Mouse (Mus musculus): ENCODE measurements around the gene Aunip. TPM values are rescaled to one million over a fixed set of nuclear protein-coding genes. Genes with fewer than 3 reads are reported as not detected.

Aunip gene
- polyA plus RNA-seq, 1 experiment from 2014 or later, result 1.3 TPM

DNA sequence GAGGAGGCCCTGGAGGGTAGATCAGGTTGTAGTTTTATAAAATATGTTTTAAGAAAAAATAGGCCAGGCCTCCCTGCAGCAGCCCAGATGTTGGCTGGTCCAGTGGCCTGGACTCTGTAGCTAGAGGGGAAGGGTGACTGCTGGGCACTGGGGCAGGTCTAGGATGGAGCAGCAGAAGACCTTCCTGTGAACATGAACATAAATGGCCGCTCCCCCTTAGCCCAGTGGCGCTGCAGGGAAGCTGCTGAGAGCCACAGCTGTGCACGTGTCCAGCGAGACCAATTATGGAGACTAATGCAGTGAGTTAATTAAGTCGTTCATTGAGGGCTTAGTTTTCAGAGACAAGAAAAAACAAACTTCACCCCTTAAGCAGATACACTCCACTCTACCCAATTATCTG is 15.0 kb downstream of the Aunip start:
- peaks cover 35% of the 10 kb centered on the region for H3K36me3 ChIP-seq (replicated peaks)
- no peak overlapping the region for H3K9ac ChIP-seq
- H3K9me3 ChIP-seq, result no peaks in the 10 kb centered on the region
- 46% methylated on average over 5 of the region's 5 CpGs for WGBS
- no peaks in the 10 kb centered on the region for H3K4me1 ChIP-seq
- no peak overlapping the region for H3K4me2 ChIP-seq
- H3K4me3 ChIP-seq, result no peak overlapping the region
- no peaks in the 10 kb centered on the region for H3K27me3 ChIP-seq (replicated peaks)
- no peak overlapping the region for H3K27ac ChIP-seq
- no peak for ATAC-seq (replicated peaks)

DNA sequence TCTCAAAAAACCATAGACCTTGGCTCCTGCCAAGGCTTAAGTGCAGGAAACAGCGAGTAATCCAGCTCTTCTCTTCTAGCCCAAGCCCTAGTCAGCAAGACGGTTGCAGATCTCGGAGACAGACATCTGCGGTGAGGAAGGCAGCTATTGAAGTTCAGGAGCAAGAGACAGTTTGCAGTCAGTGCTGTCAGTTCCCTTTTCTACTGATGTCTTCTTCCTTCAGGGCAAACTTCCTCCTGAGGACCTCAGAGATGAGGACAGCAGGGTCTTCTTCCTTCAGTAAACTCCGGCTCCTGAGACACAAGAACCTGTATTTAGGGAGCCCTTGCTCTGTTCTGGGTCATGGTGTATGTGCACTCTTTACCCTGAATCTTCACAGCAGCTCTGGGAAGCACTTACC is 15.4 kb downstream of the Aunip start:
- Histone ChIP-seq H3K27me3 (replicated peaks) (no peaks in the 10 kb centered on the region), H3K4me2 (no peak overlapping the region), H3K9ac (no peak overlapping the region), H3K36me3 (replicated peaks) (peaks cover 39% of the 10 kb centered on the region), H3K27ac (no peak overlapping the region), H3K4me1 (no peaks in the 10 kb centered on the region), H3K4me3 (no peak overlapping the region), H3K9me3 (no peaks in the 10 kb centered on the region)
- WGBS, result 64% methylated on average over 5 of the region's 5 CpGs
- no peak for ATAC-seq (replicated peaks)

- H3K4me2 ChIP-seq, result no peak overlapping the region
- peaks cover 23% of the 10 kb centered on the region for H3K4me1 ChIP-seq
- no peaks in the 10 kb centered on the region for H3K27me3 ChIP-seq (replicated peaks)
- ATAC-seq (replicated peaks), result no peak
- no peak overlapping the region for H3K4me3 ChIP-seq
- H3K36me3 ChIP-seq (replicated peaks), result peaks cover 33% of the 10 kb centered on the region
- WGBS, result 86% methylated on average over 4 of the region's 4 CpGs
- H3K9me3 ChIP-seq, result no peaks in the 10 kb centered on the region
- H3K27ac ChIP-seq, result no peak overlapping the region
- no peak overlapping the region for H3K9ac ChIP-seq
These were observed 22.1 kb downstream of the Aunip start for GRCm38 (mm10) chr4:134532928-134533327.

- H3K4me3 ChIP-seq, result 0 out of 2 replicates have a peak overlapping the region, but pooled peaks have one; percentile 92
- H3K4me1 ChIP-seq, result peaks cover 23% of the 10 kb centered on the region
- H3K27ac ChIP-seq, result no peak overlapping the region
- 82% methylated on average over 4 of the region's 4 CpGs for WGBS
- peak overlapping the region; percentile 87 for H3K4me2 ChIP-seq
- H3K9ac ChIP-seq, result peak overlapping the region; percentile 78; the same call in 1 of the 2 replicates
- H3K36me3 ChIP-seq (replicated peaks), result peaks cover 29% of the 10 kb centered on the region
- ATAC-seq (replicated peaks), result no peak
- no peaks in the 10 kb centered on the region for H3K27me3 ChIP-seq (replicated peaks)
- H3K9me3 ChIP-seq, result no peaks in the 10 kb centered on the region
These were observed 22.6 kb downstream of the Aunip start for GRCm38 (mm10) chr4:134533421-134533820.

GRCm38 (mm10) chr4:134534124-134534886 is 23.5 kb downstream of the Aunip start:
- no peaks in the 10 kb centered on the region for H3K9me3 ChIP-seq
- peaks cover 21% of the 10 kb centered on the region for H3K36me3 ChIP-seq (replicated peaks)
- H3K4me1 ChIP-seq, result peaks cover 23% of the 10 kb centered on the region
- WGBS, result under 1% methylated on average over 56 of the region's 57 CpGs
- H3K27me3 ChIP-seq (replicated peaks), result no peaks in the 10 kb centered on the region
- ATAC-seq (replicated peaks), result peak; percentile 16
- H3K4me2 ChIP-seq, result peak overlapping the region; percentile 87
- H3K4me3 ChIP-seq, result peak overlapping the region; percentile 92
- peak overlapping the region; percentile 84 for H3K27ac ChIP-seq
- H3K9ac ChIP-seq, result peak overlapping the region; percentile 78

DNA sequence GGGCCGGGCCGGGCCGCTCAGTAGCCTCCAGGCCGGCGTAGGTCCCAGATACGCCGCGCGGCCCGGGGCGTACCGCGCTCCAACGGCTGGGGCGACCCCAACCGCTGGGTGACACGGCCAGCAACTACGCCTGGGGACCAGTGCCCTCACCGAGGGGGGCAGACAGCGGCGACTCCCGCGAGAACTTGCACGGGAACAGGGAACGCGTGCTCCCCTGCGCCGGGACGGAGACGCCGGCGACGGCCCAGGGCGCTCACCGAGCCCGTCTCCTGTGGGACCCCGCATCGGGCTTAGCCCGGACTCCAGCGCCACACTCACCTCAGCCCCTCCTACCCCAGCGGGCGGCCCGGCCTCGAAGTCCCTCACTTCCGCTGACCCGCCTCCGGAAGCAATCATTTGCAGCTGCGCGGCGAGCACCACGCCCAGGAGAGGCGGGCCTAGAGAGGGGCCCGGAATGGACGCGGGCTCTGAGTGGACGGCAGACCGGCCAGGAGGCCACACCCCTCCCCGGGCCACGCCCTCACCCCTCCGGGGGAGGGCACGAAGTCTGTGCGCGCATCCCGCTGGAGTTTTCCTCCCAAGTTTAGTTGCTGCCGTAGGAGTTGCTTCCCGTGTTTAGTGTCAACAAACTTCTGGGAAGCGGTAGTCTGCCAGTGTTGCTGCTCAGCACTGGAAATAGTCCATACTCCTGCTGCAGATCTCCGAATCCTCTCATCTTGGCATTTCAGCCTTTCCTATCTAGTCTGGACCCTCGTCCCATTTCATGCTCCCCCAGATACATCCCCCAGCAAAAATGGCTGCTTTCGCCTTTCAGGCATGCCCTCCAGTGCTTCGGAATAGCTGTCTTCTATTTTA is 24.4 kb downstream of the Aunip start, which contains the start of gene Mtfr1l:
Gene Mtfr1l (minus strand): TSS at position 456 of the 855 bp plus-strand sequence.
- peak; percentile 97 for ATAC-seq (replicated peaks)
- under 1% methylated on average over 71 of the region's 71 CpGs for WGBS
- Histone ChIP-seq H3K4me2 (peak within 1 kb of the TSS; percentile 87), H3K9me3 (no peaks in the 10 kb centered on the region), H3K27me3 (replicated peaks) (no peaks in the 10 kb centered on the region), H3K4me1 (peaks cover 23% of the 10 kb centered on the region), H3K36me3 (replicated peaks) (peaks cover 13% of the 10 kb centered on the region), H3K27ac (peak within 1 kb of the TSS; percentile 84), H3K4me3 (peak within 1 kb of the TSS; percentile 92), H3K9ac (peak within 1 kb of the TSS; percentile 78)

DNA sequence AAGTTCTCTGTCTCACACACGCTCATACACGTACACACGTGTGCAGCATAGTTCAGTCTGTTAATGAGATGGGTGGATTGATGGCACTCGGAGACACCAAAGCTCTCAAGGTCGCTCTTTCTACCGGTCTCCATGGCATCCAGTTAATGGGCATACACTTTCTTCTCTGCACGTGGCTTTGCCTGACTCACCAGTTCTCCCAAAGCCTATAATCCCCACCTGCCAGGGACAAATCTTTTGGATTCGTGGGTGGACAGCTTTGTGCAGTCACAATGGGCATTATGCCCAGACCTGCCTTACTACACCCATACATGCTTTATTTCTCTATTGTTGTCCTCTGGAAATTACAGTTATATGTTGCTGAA is 25.0 kb downstream of the Aunip start:
- Histone ChIP-seq H3K4me1 (peaks cover 23% of the 10 kb centered on the region), H3K4me2 (peak overlapping the region; percentile 87), H3K27ac (peak overlapping the region; percentile 84; the same call in 1 of the 2 replicates), H3K9me3 (no peaks in the 10 kb centered on the region), H3K9ac (peak overlapping the region; percentile 9; the same call in 1 of the 2 replicates), H3K4me3 (peak overlapping the region; percentile 92), H3K36me3 (replicated peaks) (peaks cover 7% of the 10 kb centered on the region; the same call in 1 of the 2 replicates), H3K27me3 (replicated peaks) (no peaks in the 10 kb centered on the region)
- WGBS, result 5% methylated on average over 8 of the region's 8 CpGs
- peak; percentile 34 for ATAC-seq (replicated peaks)

DNA sequence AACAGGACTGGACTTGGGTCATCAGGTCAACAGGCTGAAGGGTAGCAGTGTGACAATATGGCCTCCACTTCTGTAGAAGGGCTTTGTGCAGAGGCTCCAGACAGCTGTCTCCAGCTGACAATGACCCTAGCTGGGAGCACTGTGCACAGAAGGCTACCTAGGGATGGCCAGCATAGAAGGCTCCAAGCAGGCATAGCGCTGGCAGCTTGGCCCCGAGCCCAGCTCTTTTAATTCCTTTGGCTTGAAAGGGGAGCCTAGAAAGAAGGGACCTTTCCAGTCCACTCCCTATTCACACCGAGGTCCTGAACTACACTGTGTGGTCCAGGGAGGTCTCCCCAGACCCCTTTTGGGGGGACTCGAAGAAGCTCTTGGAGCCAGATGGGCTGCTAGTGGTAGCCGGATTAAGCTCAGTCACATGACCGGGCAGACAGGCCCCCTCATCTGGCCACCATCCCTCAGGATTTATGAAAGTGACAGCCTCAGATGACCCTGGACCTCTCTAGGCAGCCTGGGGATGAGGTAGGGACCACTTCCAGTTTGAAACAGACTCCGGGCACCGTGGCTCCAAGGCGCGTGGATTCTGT is 28.3 kb downstream of the Aunip start:
- H3K9ac ChIP-seq, result no peak overlapping the region
- no peaks in the 10 kb centered on the region for H3K9me3 ChIP-seq
- no peak overlapping the region for H3K4me2 ChIP-seq
- ATAC-seq (replicated peaks), result no peak
- WGBS, result 77% methylated on average over 10 of the region's 10 CpGs
- H3K27me3 ChIP-seq (replicated peaks), result no peaks in the 10 kb centered on the region
- no peak overlapping the region for H3K4me3 ChIP-seq
- H3K36me3 ChIP-seq (replicated peaks), result peaks cover 7% of the 10 kb centered on the region; the same call in 1 of the 2 replicates
- 0 out of 2 replicates have a peak overlapping the region, but pooled peaks have one; percentile 3 for H3K27ac ChIP-seq
- peaks cover 11% of the 10 kb centered on the region for H3K4me1 ChIP-seq

DNA sequence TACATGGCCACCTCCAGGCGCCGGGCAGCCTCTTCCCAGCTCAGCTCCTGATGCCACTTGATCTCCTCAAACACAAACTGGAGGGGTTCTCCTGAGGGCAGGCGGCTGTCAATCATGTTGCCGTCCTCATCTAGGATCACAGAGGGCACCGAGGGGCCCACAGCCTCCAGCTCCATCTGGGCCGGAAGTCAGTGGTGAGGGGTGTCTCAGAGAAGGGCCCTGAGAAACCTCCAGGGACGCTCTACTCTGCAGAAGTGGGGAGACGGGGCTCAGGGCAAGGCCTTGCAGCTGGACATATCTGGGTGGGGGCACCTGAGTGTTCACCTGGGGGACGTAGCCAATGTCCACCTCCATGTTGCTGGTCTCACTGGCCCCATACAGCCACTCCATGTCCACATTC is 31.9 kb downstream of the Aunip start:
- 93% methylated on average over 9 of the region's 9 CpGs for WGBS
- ATAC-seq (replicated peaks), result no peak
- Histone ChIP-seq H3K9ac (no peak overlapping the region), H3K27ac (no peak overlapping the region), H3K4me1 (peaks cover 7% of the 10 kb centered on the region), H3K36me3 (replicated peaks) (peaks cover 14% of the 10 kb centered on the region; the same call in 1 of the 2 replicates), H3K27me3 (replicated peaks) (no peaks in the 10 kb centered on the region), H3K4me2 (no peak overlapping the region), H3K9me3 (no peaks in the 10 kb centered on the region), H3K4me3 (no peak overlapping the region)

- Histone ChIP-seq H3K27me3 (replicated peaks) (no peaks in the 10 kb centered on the region), H3K9ac (no peak overlapping the region)
- 16% methylated on average over 5 of the region's 5 CpGs for WGBS
These were observed 32.5 kb downstream of the Aunip start for GRCm38 (mm10) chr4:134543261-134543660.

GRCm38 (mm10) chr4:134546814-134547705 is 36.3 kb downstream of the Aunip start:
- H3K4me2 ChIP-seq, result no peak overlapping the region
- H3K9me3 ChIP-seq, result no peaks in the 10 kb centered on the region
- no peak overlapping the region for H3K4me3 ChIP-seq
- WGBS, result 73% methylated on average over 9 of the region's 9 CpGs
- no peaks in the 10 kb centered on the region for H3K27me3 ChIP-seq (replicated peaks)
- peaks cover 34% of the 10 kb centered on the region for H3K4me1 ChIP-seq
- H3K36me3 ChIP-seq (replicated peaks), result peaks cover 25% of the 10 kb centered on the region; the same call in 1 of the 2 replicates
- no peak overlapping the region for H3K9ac ChIP-seq
- no peak overlapping the region for H3K27ac ChIP-seq
- no peak for ATAC-seq (replicated peaks)

More at GRCm38 (mm10) chr4:134543261-134543660, 32.5 kb downstream of the Aunip start:
- H3K9me3 ChIP-seq, result no peaks in the 10 kb centered on the region
- no peak overlapping the region for H3K4me3 ChIP-seq
- peaks cover 17% of the 10 kb centered on the region; the same call in 1 of the 2 replicates for H3K36me3 ChIP-seq (replicated peaks)
- no peak overlapping the region for H3K4me2 ChIP-seq
- peaks cover 13% of the 10 kb centered on the region for H3K4me1 ChIP-seq
- no peak overlapping the region for H3K27ac ChIP-seq
- ATAC-seq (replicated peaks), result peak; percentile 58

Data from midbrain, embryonic 15.5 days (tissue).